Mouse (Mus musculus) small intestine, adult 2 months (tissue): Measurements from ENCODE around the gene Hykk.
A peak's percentile ranks its signal among the peaks of the same experiment; 100 is the strongest.

Experiments
- CTCF ChIP-seq: fragments of 200-500 bp; IDR thresholded peaks from 2 replicates; pipeline ENCODE4 v1.5.1; 2012; ENCODE audit warnings: low read depth, mild to moderate bottlenecking, control low read depth, inconsistent platforms, low read length, moderate library complexity, mixed read lengths; ENCODE audit not compliant: insufficient replicate concordance, insufficient read length; ENCODE audit errors: extremely low read depth
- POLR2A ChIP-seq: fragments of 200-500 bp; IDR thresholded peaks from 2 replicates; pipeline ENCODE4 v1.6.1; 2012; ENCODE audit warnings: low read depth, mild to moderate bottlenecking, control low read depth, inconsistent platforms, low read length, moderate library complexity

DNA sequence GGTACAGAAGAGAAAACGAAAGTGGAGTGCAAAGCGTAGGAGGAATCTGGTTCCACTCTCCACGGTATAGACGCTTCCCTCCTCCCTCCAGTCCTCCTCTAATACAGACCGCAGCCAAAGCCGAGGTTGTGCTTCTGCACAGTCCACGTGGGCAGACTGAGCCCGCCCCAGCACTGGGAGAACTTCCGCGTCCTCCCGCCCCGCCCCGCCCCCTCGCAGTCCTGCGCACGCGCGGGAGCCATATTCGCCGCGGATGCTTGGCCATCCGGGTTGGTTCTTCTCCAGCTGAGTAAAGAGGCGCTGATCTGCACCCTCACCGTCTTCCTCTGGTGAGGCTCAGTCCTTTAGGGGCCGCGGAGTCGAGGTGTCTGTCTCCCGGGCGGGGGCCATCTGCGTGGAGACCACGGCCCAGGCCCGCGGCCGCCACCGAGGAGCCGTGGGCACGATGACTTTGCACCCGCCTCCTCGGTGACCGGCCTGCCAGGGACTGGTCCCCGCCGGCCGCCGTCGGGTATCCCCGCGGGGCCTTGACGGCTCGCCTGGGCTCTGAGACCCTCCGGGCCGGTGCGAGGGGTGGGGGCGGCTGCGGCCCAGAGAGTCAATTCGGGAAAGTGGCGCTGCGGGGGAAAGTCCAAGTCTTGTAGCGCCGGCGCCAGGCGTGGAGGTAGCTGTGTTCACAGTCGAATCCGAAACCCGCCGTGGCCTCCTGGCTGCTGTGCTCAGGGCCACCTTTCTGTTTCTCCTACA lies 33.7 kb downstream of the Hykk start, which contains the start of the genes Psma4 and AY074887:
- TF ChIP-seq CTCF: no peak; the same call in 1 of the 2 replicates
- TF ChIP-seq POLR2A: peak; percentile 84
